In the genomic region with DNA sequence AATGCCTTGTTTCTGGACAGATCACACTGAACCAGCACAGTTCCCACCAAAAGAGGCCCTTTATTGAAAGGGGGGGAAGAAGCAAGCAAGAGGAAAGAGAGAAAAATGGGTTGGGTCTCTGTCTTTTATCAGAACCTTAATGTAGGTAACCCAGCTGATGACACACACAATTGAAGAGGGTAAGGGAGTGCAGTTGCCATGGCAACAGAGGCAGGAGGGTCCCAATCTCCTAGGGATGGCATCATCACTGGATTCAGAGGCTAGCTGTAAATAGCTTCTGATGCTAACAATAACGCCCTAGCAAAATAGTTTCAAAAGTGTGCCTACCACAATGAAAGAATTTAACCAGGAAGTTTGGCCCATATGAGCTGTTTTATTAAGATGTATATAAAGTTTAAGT, we compare ENCODE assay signal across 40 mouse cellular contexts. TPM values are rescaled to one million over a fixed set of nuclear protein-coding genes. Genes with fewer than 3 reads are reported as not detected.
DNase-seq lines count a peak whose midpoint lies in the region; ATAC-seq and TF ChIP-seq lines count a peak whose summit lies in the region.
"Had no signal": no experiment of that assay in that cellular context is flagged by ENCODE, and none has a peak within 500 bp of the region (broad histone marks: within the 10 kb centered on the region; RNA-seq: fewer than 3 reads in every experiment).

No protein-coding gene starts in this region.

- H3K9me3 ChIP-seq in forebrain, embryonic 14.5 days (replicated peaks; ENCODE audit: control insufficient read depth, low read length) = no peaks in the 10 kb centered on the region
- H3K9me3 ChIP-seq in forebrain, embryonic 15.5 days = no peaks in the 10 kb centered on the region
- H3K9me3 ChIP-seq in hindbrain, postnatal 0 days (ENCODE audit: low read length) = no peaks in the 10 kb centered on the region
- no peaks in the 10 kb centered on the region for H3K9me3 ChIP-seq in hindbrain, embryonic 10.5 days
- no peaks in the 10 kb centered on the region for H3K9me3 ChIP-seq in midbrain, embryonic 16.5 days (replicated peaks; ENCODE audit: control insufficient read depth, low read length, poor library complexity, severe bottlenecking)
- H3K9me3 ChIP-seq: heart, embryonic 13.5 days; intestine, embryonic 15.5 days; limb, embryonic 10.5 days; limb, embryonic 15.5 days; liver, embryonic 13.5 days; megakaryocyte, embryonic 14.5 days had no signal

- no peak overlapping the region for H3K4me3 ChIP-seq in forebrain, embryonic 14.5 days (ENCODE audit: low read depth, low read length)
- H3K4me3 ChIP-seq in forebrain, embryonic 15.5 days = no peak overlapping the region
- no peak overlapping the region for H3K4me3 ChIP-seq in hindbrain, postnatal 0 days (ENCODE audit: low read length)
- no peak overlapping the region for H3K4me3 ChIP-seq in hindbrain, embryonic 10.5 days
- no peak overlapping the region for H3K4me3 ChIP-seq in midbrain, embryonic 16.5 days (ENCODE audit: low read depth, low read length)
- H3K4me3 ChIP-seq: heart, embryonic 13.5 days; intestine, embryonic 15.5 days; limb, embryonic 10.5 days; limb, embryonic 15.5 days; liver, embryonic 13.5 days; megakaryocyte, embryonic 14.5 days had no signal

- no peaks in the 10 kb centered on the region for H3K27me3 ChIP-seq in forebrain, embryonic 14.5 days (replicated peaks; ENCODE audit: control insufficient read depth, insufficient read depth, low read length)
- no peaks in the 10 kb centered on the region for H3K27me3 ChIP-seq in forebrain, embryonic 15.5 days
- H3K27me3 ChIP-seq in hindbrain, postnatal 0 days (ENCODE audit: insufficient read depth, low read length) = no peaks in the 10 kb centered on the region
- H3K27me3 ChIP-seq in hindbrain, embryonic 10.5 days (ENCODE audit: insufficient read depth, poor library complexity, severe bottlenecking) = no peaks in the 10 kb centered on the region
- no peaks in the 10 kb centered on the region for H3K27me3 ChIP-seq in midbrain, embryonic 16.5 days (ENCODE audit: control insufficient read depth, insufficient read depth, low read depth, low read length)
- H3K27me3 ChIP-seq: heart, embryonic 13.5 days; intestine, embryonic 15.5 days; limb, embryonic 15.5 days; liver, embryonic 13.5 days; megakaryocyte, embryonic 14.5 days had no signal

- no peak for TF ChIP-seq CTCF in hindbrain, postnatal 0 days (IDR thresholded peaks at IDR 0.05; ENCODE audit: low read depth)

- peak; percentile 39 for DNase-seq in forebrain, embryonic 14.5 days (ENCODE audit: low spot score)
- DNase-seq in hindbrain, postnatal 0 days (ENCODE audit: low spot score) = peak; percentile 27
- no peak for DNase-seq in hindbrain, embryonic 10.5 days (ENCODE audit: low spot score)
- peak; percentile 19 for DNase-seq in brain, adult 2 months (ENCODE audit: low read depth, low spot score)
- DNase-seq in testis, postnatal 10 days (ENCODE audit: low spot score) = no peak
- no peak for DNase-seq in frontal cortex, adult 2 months (ENCODE audit: extremely low spot score in 1 of 2, low spot score in 1 of 2)
- DNase-seq: adrenal gland, postnatal 25 days; cerebellum, adult 2 months; cerebellum, postnatal 36 days; gastrocnemius, postnatal 10 days; heart, postnatal 10 days; kidney, adult 8-10 months; kidney, postnatal 4 days; liver, embryonic 13.5 days; lung, adult 18-20 months; lung, postnatal 4 days; right cerebral cortex, postnatal 25 days; spleen, adult 18-20 months; thymus, adult 18-20 months; thymus, postnatal 25 days had no signal

- H3K4me2 ChIP-seq in forebrain, embryonic 14.5 days (ENCODE audit: low read length) = no peak overlapping the region
- no peak overlapping the region for H3K4me2 ChIP-seq in forebrain, embryonic 15.5 days (replicated peaks)
- no peak overlapping the region for H3K4me2 ChIP-seq in hindbrain, postnatal 0 days (ENCODE audit: low read depth, low read length)
- no peak overlapping the region for H3K4me2 ChIP-seq in midbrain, embryonic 16.5 days (ENCODE audit: low read length)
- H3K4me2 ChIP-seq: heart, embryonic 13.5 days; intestine, embryonic 15.5 days; limb, embryonic 15.5 days; liver, embryonic 13.5 days had no signal

- H3K9ac ChIP-seq in forebrain, embryonic 14.5 days (ENCODE audit: low read length) = no peak overlapping the region
- no peak overlapping the region for H3K9ac ChIP-seq in forebrain, embryonic 15.5 days (replicated peaks)
- no peak overlapping the region for H3K9ac ChIP-seq in hindbrain, postnatal 0 days (replicated peaks; ENCODE audit: low read length)
- no peak overlapping the region for H3K9ac ChIP-seq in midbrain, embryonic 16.5 days (ENCODE audit: low read depth, low read length)
- H3K9ac ChIP-seq: heart, embryonic 13.5 days; intestine, embryonic 15.5 days; limb, embryonic 15.5 days; liver, embryonic 13.5 days had no signal

- H3K36me3 ChIP-seq in forebrain, embryonic 14.5 days (ENCODE audit: control insufficient read depth, insufficient read depth, low read length) = no peaks in the 10 kb centered on the region
- no peaks in the 10 kb centered on the region for H3K36me3 ChIP-seq in forebrain, embryonic 15.5 days
- H3K36me3 ChIP-seq in hindbrain, postnatal 0 days (ENCODE audit: insufficient read depth, low read length) = no peaks in the 10 kb centered on the region
- H3K36me3 ChIP-seq in hindbrain, embryonic 10.5 days = no peaks in the 10 kb centered on the region
- no peaks in the 10 kb centered on the region for H3K36me3 ChIP-seq in midbrain, embryonic 16.5 days (ENCODE audit: control insufficient read depth, insufficient read depth, low read length)
- H3K36me3 ChIP-seq: heart, embryonic 13.5 days; intestine, embryonic 15.5 days; limb, embryonic 10.5 days; limb, embryonic 15.5 days; liver, embryonic 13.5 days had no signal

- 53% methylated on average over 1 of the region's 1 CpGs for WGBS in forebrain, embryonic 14.5 days
- 46% methylated on average over 1 of the region's 1 CpGs for WGBS in forebrain, embryonic 15.5 days
- WGBS in hindbrain, postnatal 0 days = 39% methylated on average over 1 of the region's 1 CpGs
- 71% methylated on average over 1 of the region's 1 CpGs for WGBS in hindbrain, embryonic 10.5 days
- WGBS in midbrain, embryonic 16.5 days = 38% methylated on average over 1 of the region's 1 CpGs

- H3K27ac ChIP-seq in forebrain, embryonic 14.5 days (ENCODE audit: low read depth, low read length) = no peak overlapping the region
- H3K27ac ChIP-seq in forebrain, embryonic 15.5 days (replicated peaks) = no peak overlapping the region
- H3K27ac ChIP-seq in hindbrain, postnatal 0 days = no peak overlapping the region
- no peak overlapping the region for H3K27ac ChIP-seq in hindbrain, embryonic 10.5 days
- H3K27ac ChIP-seq in midbrain, embryonic 16.5 days (ENCODE audit: low read length) = peak overlapping the region; percentile 1; the same call in 1 of the 2 replicates
- H3K27ac ChIP-seq: heart, embryonic 13.5 days; intestine, embryonic 15.5 days; kidney, postnatal 0 days; limb, embryonic 10.5 days; limb, embryonic 15.5 days; liver, embryonic 13.5 days had no signal

- ATAC-seq in forebrain, embryonic 14.5 days = no peak
- no peak; the same call in 1 of the 2 replicates for ATAC-seq in forebrain, embryonic 15.5 days (replicated peaks)
- ATAC-seq in hindbrain, postnatal 0 days = no peak
- peak; percentile 86; the same call in 1 of the 2 replicates for ATAC-seq in midbrain, embryonic 16.5 days
- ATAC-seq: intestine, embryonic 15.5 days; lung, postnatal 0 days; Patski had no signal

- H3K4me1 ChIP-seq in forebrain, embryonic 14.5 days (ENCODE audit: control insufficient read depth, insufficient read depth, low read length) = no peaks in the 10 kb centered on the region
- no peaks in the 10 kb centered on the region for H3K4me1 ChIP-seq in forebrain, embryonic 15.5 days
- no peaks in the 10 kb centered on the region for H3K4me1 ChIP-seq in hindbrain, postnatal 0 days (ENCODE audit: insufficient read depth, low read length)
- H3K4me1 ChIP-seq in hindbrain, embryonic 10.5 days (replicated peaks) = no peaks in the 10 kb centered on the region
- H3K4me1 ChIP-seq in midbrain, embryonic 16.5 days (ENCODE audit: control insufficient read depth, insufficient read depth, low read length) = no peaks in the 10 kb centered on the region; the same call in 1 of the 2 replicates
- H3K4me1 ChIP-seq: heart, embryonic 13.5 days; intestine, embryonic 15.5 days; limb, embryonic 10.5 days; limb, embryonic 15.5 days; liver, embryonic 13.5 days; megakaryocyte, embryonic 14.5 days had no signal

RNA-seq across cellular contexts. Expression of a gene that starts 16.5 kb away (rescaled TPM):
- polyA plus RNA-seq in forebrain, embryonic 14.5 days (2014; fragmentation: Nextera tagmentation; extraction: Ambion mirVana) = not detected in 2 replicates
- 0.13 TPM in 1 of 2 replicates, not detected in the other for polyA plus RNA-seq in forebrain, embryonic 15.5 days (2015; fragmentation: Nextera tagmentation; extraction: Ambion mirVana)
- total RNA-seq in hindbrain, postnatal 0 days (2014; rRNA removed) = not detected in 2 replicates
- not detected in 2 replicates for polyA plus RNA-seq in hindbrain, postnatal 0 days (2015; fragmentation: Nextera tagmentation; extraction: Ambion mirVana)
- 0.08 TPM in 1 of 2 replicates, not detected in the other for polyA plus RNA-seq in hindbrain, embryonic 10.5 days (2016; fragmentation: Nextera tagmentation; extraction: Ambion mirVana)
- not detected in 2 replicates for polyA plus RNA-seq in midbrain, embryonic 16.5 days (2015; fragmentation: Nextera tagmentation; extraction: Ambion mirVana)
- not detected in 2 replicates for polyA plus RNA-seq in frontal cortex, adult 2 months (2012; rRNA removed)
- total RNA-seq: adrenal gland, postnatal 25 days; left cerebral cortex, postnatal 10 days; MEL; monocyte, adult 5-6 weeks had no signal
- polyA plus RNA-seq: cerebellum, adult 2 months; heart, embryonic 13.5 days; limb, embryonic 10.5 days; neural tube, embryonic 14.5 days; Patski had no signal

RNA-seq across cellular contexts. Expression of a gene that starts 58.5 kb away (rescaled TPM):
- not detected in 2 replicates for polyA plus RNA-seq in forebrain, embryonic 14.5 days (2014; fragmentation: Nextera tagmentation; extraction: Ambion mirVana)
- not detected in 2 replicates for polyA plus RNA-seq in forebrain, embryonic 15.5 days (2015; fragmentation: Nextera tagmentation; extraction: Ambion mirVana)
- total RNA-seq in hindbrain, postnatal 0 days (2014; rRNA removed) = not detected in 2 replicates
- polyA plus RNA-seq in hindbrain, postnatal 0 days (2015; fragmentation: Nextera tagmentation; extraction: Ambion mirVana) = not detected in 2 replicates
- not detected in 2 replicates for polyA plus RNA-seq in hindbrain, embryonic 10.5 days (2016; fragmentation: Nextera tagmentation; extraction: Ambion mirVana)
- polyA plus RNA-seq in midbrain, embryonic 16.5 days (2015; fragmentation: Nextera tagmentation; extraction: Ambion mirVana) = not detected in 2 replicates
- polyA plus RNA-seq in frontal cortex, adult 2 months (2012; rRNA removed) = not detected in 2 replicates
- total RNA-seq: adrenal gland, adult 18-20 months; adrenal gland, postnatal 25 days; gastrocnemius, postnatal 10 days; heart, adult 8-10 months; heart, postnatal 10 days; hematopoietic stem cell, adult 5-6 weeks; left cerebral cortex, postnatal 10 days; MEL; monocyte, adult 5-6 weeks had no signal
- polyA plus RNA-seq: cerebellum, adult 2 months; embryonic facial prominence, embryonic 11.5 days; gonadal fat pad, adult 2 months; heart, embryonic 13.5 days; kidney, postnatal 0 days; limb, embryonic 10.5 days; limb, embryonic 15.5 days; liver, embryonic 13.5 days; lung, postnatal 0 days; neural tube, embryonic 14.5 days; Patski; stomach, embryonic 16.5 days had no signal

Comparison
In these comparisons a context has a peak if more than half of its experiments do, and no peak if none do; other contexts are left out.
1. DNase-seq: peak in forebrain, embryonic 14.5 days (single experiment), hindbrain, postnatal 0 days (single experiment) and brain, adult 2 months (single experiment); none in hindbrain, embryonic 10.5 days (single experiment), testis, postnatal 10 days (single experiment) and frontal cortex, adult 2 months (0 of 2).